Mouse (Mus musculus) cerebellum, adult 2 months (tissue): Measurements from ENCODE around the gene Zbtb20. TPM values are rescaled to one million over a fixed set of nuclear protein-coding genes. Genes with fewer than 3 reads are reported as not detected.

Experiments
- DNase-seq, 2 experiments: peaks; one replicate each; pipeline ENCODE4 v3.0.0; 2021
- H3K27ac ChIP-seq: fragments of 200-500 bp; 2 replicates; pipeline ENCODE4 v1.5.1; 2012; ENCODE audit warnings: low read length, control low read depth, inconsistent platforms; ENCODE audit not compliant: insufficient read depth
- H3K27me3 ChIP-seq: fragments of 200-500 bp; 2 replicates; pipeline ENCODE4 v1.6.1; 2012; ENCODE audit warnings: inconsistent platforms, mild to moderate bottlenecking, low read length, moderate library complexity; ENCODE audit not compliant: control insufficient read depth, insufficient read depth
- H3K4me1 ChIP-seq: fragments of 200-500 bp; 2 replicates; pipeline ENCODE4 v1.6.1; 2011; ENCODE audit warnings: low read length; ENCODE audit not compliant: control insufficient read depth, insufficient read depth
- H3K4me3 ChIP-seq: fragments of 200-500 bp; replicated peaks from 2 replicates; pipeline ENCODE3; 2011; ENCODE audit warnings: mild to moderate bottlenecking, low read depth, low read length, control low read depth; ENCODE audit not compliant: insufficient read depth
- CTCF ChIP-seq: fragments of 200-500 bp; IDR thresholded peaks from 2 replicates; pipeline ENCODE4 v1.5.1; 2011; ENCODE audit warnings: low read depth, mild to moderate bottlenecking, control low read depth, low read length, moderate library complexity, borderline replicate concordance; ENCODE audit not compliant: insufficient read depth
- POLR2A ChIP-seq: fragments of 200-500 bp; IDR thresholded peaks from 2 replicates; pipeline ENCODE4 v1.6.1; 2011; ENCODE audit warnings: low read length, control low read depth, borderline replicate concordance; ENCODE audit not compliant: insufficient read depth
- WGBS: fragments of 180-500 bp; shearing (Covaris S2); methylation state at CpG from one replicate; pipeline ENCODE4 v1.1.7; 2018; 5-methylcytosine and 5-hydroxymethylcytosine counted together
- polyA plus RNA-seq: library from polyadenylated mRNA; depleted of rRNA; stranded (reverse); fragments of >200 nt; gene quantifications from 2 replicates; pipeline ENCODE4 v1.2.3, GENCODE M21; 2012

The Zbtb20 gene
- polyA plus RNA-seq, 1 experiment: 25.2 TPM

GRCm38 (mm10) chr16:43129966-43130365, 254.3 kb downstream of the Zbtb20 start:
- TF ChIP-seq CTCF (no peak), POLR2A (no peak)
- DNase-seq: peak; percentile 64 to 65
- H3K4me1 ChIP-seq: peaks cover 13% of the 10 kb centered on the region
- H3K4me3 ChIP-seq: no peak overlapping the region
- 14% methylated on average over 4 of the region's 4 CpGs for WGBS
- peak overlapping the region; percentile 96 for H3K27ac ChIP-seq
- no peaks in the 10 kb centered on the region for H3K27me3 ChIP-seq

- no peaks in the 10 kb centered on the region for H3K27me3 ChIP-seq
- H3K27ac ChIP-seq: peak overlapping the region; percentile 96; the same call in 1 of the 2 replicates
- H3K4me1 ChIP-seq: peaks cover 13% of the 10 kb centered on the region
- TF ChIP-seq CTCF (no peak), POLR2A (no peak)
- 4% methylated on average over 6 of the region's 6 CpGs for WGBS
- DNase-seq: peak; percentile 79 to 94
- H3K4me3 ChIP-seq: no peak overlapping the region
Measured at GRCm38 (mm10) chr16:43130583-43130982, 254.9 kb downstream of the Zbtb20 start.

- H3K27ac ChIP-seq: peak overlapping the region; percentile 80; the same call in 1 of the 2 replicates
- no peak overlapping the region for H3K4me3 ChIP-seq
- peaks cover 13% of the 10 kb centered on the region for H3K4me1 ChIP-seq
- H3K27me3 ChIP-seq: no peaks in the 10 kb centered on the region
- TF ChIP-seq POLR2A: no peak
- TF ChIP-seq CTCF: no peak
- no peak for DNase-seq
Measured at GRCm38 (mm10) chr16:43131077-43131476, 255.4 kb downstream of the Zbtb20 start.

- Histone ChIP-seq H3K4me1 (peaks cover 6% of the 10 kb centered on the region; the same call in 1 of the 2 replicates), H3K4me3 (no peak overlapping the region), H3K27me3 (no peaks in the 10 kb centered on the region), H3K27ac (no peak overlapping the region)
- DNase-seq: peak in 1 of 2 experiments; percentile 26
- WGBS: 87% methylated on average over 4 of the region's 4 CpGs
- TF ChIP-seq CTCF (no peak), POLR2A (no peak)
Measured at GRCm38 (mm10) chr16:43168506-43168905, 292.8 kb downstream of the Zbtb20 start.

- H3K4me3 ChIP-seq: no peak overlapping the region
- peak in 1 of 2 experiments; percentile 33 for DNase-seq
- peaks cover 6% of the 10 kb centered on the region; the same call in 1 of the 2 replicates for H3K4me1 ChIP-seq
- no peaks in the 10 kb centered on the region for H3K27me3 ChIP-seq
- 66% methylated on average over 2 of the region's 2 CpGs for WGBS
- no peak overlapping the region for H3K27ac ChIP-seq
- TF ChIP-seq POLR2A: no peak
- TF ChIP-seq CTCF: no peak
Measured at GRCm38 (mm10) chr16:43169273-43169905, 293.7 kb downstream of the Zbtb20 start.

GRCm38 (mm10) chr16:43172139-43172538, 296.5 kb downstream of the Zbtb20 start:
- no peak for DNase-seq
- WGBS: 88% methylated on average over 2 of the region's 2 CpGs
- no peak overlapping the region for H3K27ac ChIP-seq
- TF ChIP-seq CTCF (no peak), POLR2A (no peak)
- peaks cover 6% of the 10 kb centered on the region; the same call in 1 of the 2 replicates for H3K4me1 ChIP-seq
- H3K27me3 ChIP-seq: no peaks in the 10 kb centered on the region
- H3K4me3 ChIP-seq: no peak overlapping the region

GRCm38 (mm10) chr16:43172912-43173311, 297.2 kb downstream of the Zbtb20 start:
- Histone ChIP-seq H3K4me1 (peaks cover 6% of the 10 kb centered on the region; the same call in 1 of the 2 replicates), H3K27me3 (no peaks in the 10 kb centered on the region), H3K27ac (no peak overlapping the region), H3K4me3 (no peak overlapping the region)
- TF ChIP-seq CTCF: no peak
- TF ChIP-seq POLR2A: no peak
- DNase-seq: peak; percentile 76 to 88
- 10% methylated on average over 1 of the region's 1 CpGs for whole genome bisulfite sequencing

- Histone ChIP-seq H3K4me3 (no peak overlapping the region), H3K27me3 (no peaks in the 10 kb centered on the region), H3K27ac (no peak overlapping the region), H3K4me1 (peaks cover 3% of the 10 kb centered on the region; the same call in 1 of the 2 replicates)
- TF ChIP-seq POLR2A (no peak), CTCF (no peak)
- WGBS: 27% methylated on average over 2 of the region's 2 CpGs
- DNase-seq: peak in 1 of 2 experiments; percentile 26
Measured at GRCm38 (mm10) chr16:43174815-43175214, 299.1 kb downstream of the Zbtb20 start.
